Mouse (Mus musculus) gastrocnemius, postnatal 10 days (tissue): Measurements from ENCODE around the gene Zswim8. TPM values are rescaled to one million over a fixed set of nuclear protein-coding genes. Genes with fewer than 3 reads are reported as not detected.

Experiments
- DNase-seq: peaks from one replicate; pipeline ENCODE4 v3.0.0; 2021; ENCODE audit warnings: mixed read lengths
- microRNA-seq, 2 experiments: library from miRNA; unstranded; fragments of <30 nt; microRNA quantifications; one replicate each; pipeline ENCODE4 v1.2.0; 2021
- total RNA-seq, 2 experiments: library from RNA; stranded (reverse); gene quantifications; 2 replicates each; pipeline ENCODE4 v1.2.3; 2021

Zswim8 gene
- total RNA-seq, 2 experiments from 2014 or later = 46.8 to 62.9 TPM

GRCm38 (mm10) chr14:20772808-20773207, 65.5 kb downstream of the Zswim8 start:
- DNase-seq = no peak

Small RNA genes lying within 50 kb of the gene (microRNA-seq; reads per million reads assigned to microRNA genes)
- 0.25 to 0.32 reads per million in 2 experiments for gene Mir6946

Other genes with a start within 250 kb of the Zswim8 start
- gene Anxa7, start 227.4 kb upstream of the Zswim8 start, total RNA-seq = 10 to 100 TPM; 29.0 to 39.0 TPM
- 1 to 10 TPM; 3.9 to 7.0 TPM for gene Mss51, start 210.7 kb upstream of the Zswim8 start, total RNA-seq
- 100 to 1,000 TPM; 114 to 116 TPM for gene Ppp3cb, start 161.0 kb upstream of the Zswim8 start, total RNA-seq
- gene Usp54, start 66.5 kb upstream of the Zswim8 start, total RNA-seq = 1 to 10 TPM; 8.3 to 8.5 TPM
- gene Myoz1, start 51.0 kb upstream of the Zswim8 start, total RNA-seq = 1,000 to 10,000 TPM; 1,648 to 1,795 TPM
- 100 to 1,000 TPM; 238 to 251 TPM for gene Synpo2l, start 39.2 kb upstream of the Zswim8 start, total RNA-seq
- 10 to 100 TPM; 60.5 to 72.0 TPM for gene Sec24c, start 33.2 kb upstream of the Zswim8 start, total RNA-seq
- gene Fut11, start 12.6 kb upstream of the Zswim8 start, total RNA-seq = 10 to 100 TPM in 1 of 2 experiments, 1 to 10 TPM in 1; 9.5 to 11.5 TPM
- 100 to 1,000 TPM; 100 to 112 TPM for gene Chchd1, start 4.5 kb upstream of the Zswim8 start, total RNA-seq
- gene Ndst2, start 27.0 kb downstream of the Zswim8 start, total RNA-seq = 10 to 100 TPM; 13.1 to 15.3 TPM
- gene Camk2g, start 86.5 kb downstream of the Zswim8 start, total RNA-seq = 100 to 1,000 TPM; 120 to 134 TPM
- 10 to 100 TPM; 25.6 to 28.0 TPM for gene Plau, start 129.1 kb downstream of the Zswim8 start, total RNA-seq
- 100 to 1,000 TPM; 115 to 126 TPM for gene Vcl, start 221.8 kb downstream of the Zswim8 start, total RNA-seq